13 mouse cellular contexts compared by ENCODE assay signal in the genomic region with DNA sequence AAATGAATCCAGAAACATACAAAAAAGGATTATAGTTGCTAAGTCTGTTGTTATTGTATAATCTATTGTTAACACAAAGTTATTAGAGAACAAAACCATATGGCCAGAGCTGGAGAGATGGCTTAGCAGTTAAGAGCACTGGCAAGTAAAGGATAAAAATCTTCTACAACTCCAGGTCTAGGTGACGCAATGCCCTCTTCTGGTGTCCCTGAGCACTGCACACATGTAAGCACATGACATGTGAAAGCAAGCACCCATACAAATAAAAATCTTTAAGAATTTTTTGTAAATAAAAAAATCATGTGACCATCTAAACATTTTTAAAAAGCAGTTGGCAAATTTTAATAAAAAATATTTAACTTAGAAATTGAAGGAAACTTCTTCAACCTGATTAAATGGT. TPM values are rescaled to one million over a fixed set of nuclear protein-coding genes. Genes with fewer than 3 reads are reported as not detected.
DNase-seq lines count a peak whose midpoint lies in the region; ATAC-seq and TF ChIP-seq lines count a peak whose summit lies in the region.
"Had no signal": no experiment of that assay in that cellular context is flagged by ENCODE, and none has a peak within 500 bp of the region (broad histone marks: within the 10 kb centered on the region; RNA-seq: fewer than 3 reads in every experiment).

No protein-coding gene starts in this region.

- whole genome bisulfite sequencing in intestine, postnatal 0 days = 93% methylated on average over 1 of the region's 1 CpGs
- 92% methylated on average over 1 of the region's 1 CpGs for WGBS in intestine, embryonic 16.5 days
- WGBS in midbrain, embryonic 16.5 days = 100% methylated on average over 1 of the region's 1 CpGs

- H3K4me2 ChIP-seq in intestine, postnatal 0 days (replicated peaks; ENCODE audit: low read depth) = no peak overlapping the region
- H3K4me2 ChIP-seq in intestine, embryonic 16.5 days (ENCODE audit: low read depth, low read length) = no peak overlapping the region
- H3K4me2 ChIP-seq in midbrain, embryonic 16.5 days (ENCODE audit: low read length) = no peak overlapping the region
- H3K4me2 ChIP-seq: embryonic facial prominence, embryonic 15.5 days; lung, embryonic 15.5 days; neural tube, embryonic 12.5 days had no signal

- no peaks in the 10 kb centered on the region for H3K36me3 ChIP-seq in intestine, postnatal 0 days (ENCODE audit: control insufficient read depth, insufficient read depth)
- no peaks in the 10 kb centered on the region for H3K36me3 ChIP-seq in intestine, embryonic 16.5 days (ENCODE audit: control insufficient read depth, insufficient read depth, low read length)
- H3K36me3 ChIP-seq in midbrain, embryonic 16.5 days (ENCODE audit: control insufficient read depth, insufficient read depth, low read length) = no peaks in the 10 kb centered on the region
- H3K36me3 ChIP-seq: embryonic facial prominence, embryonic 15.5 days; lung, embryonic 15.5 days; neural tube, embryonic 12.5 days had no signal

- no peak overlapping the region for H3K4me3 ChIP-seq in intestine, postnatal 0 days (ENCODE audit: low read depth, low read length)
- H3K4me3 ChIP-seq in intestine, embryonic 16.5 days (ENCODE audit: low read length) = no peak overlapping the region
- H3K4me3 ChIP-seq in midbrain, embryonic 16.5 days (ENCODE audit: low read depth, low read length) = no peak overlapping the region
- H3K4me3 ChIP-seq: embryonic facial prominence, embryonic 15.5 days; lung, embryonic 15.5 days; neural tube, embryonic 12.5 days had no signal

- peak; percentile 50 for TF ChIP-seq CTCF in intestine, postnatal 0 days (IDR thresholded peaks at IDR 0.05; ENCODE audit: low read depth)

- DNase-seq in 416B (ENCODE audit: low read depth) (peak; percentile 46), ES-CJ7 (ENCODE audit: low read depth, low spot score) (peak; percentile 51)
- peak; percentile 27 for DNase-seq in lung, postnatal 10 days
- no peak for DNase-seq in yolk sac, embryonic 10.5 days (ENCODE audit: low spot score)
- no peak for DNase-seq in left cerebral cortex, adult 9 months (ENCODE audit: low spot score in 2 of 2)
- DNase-seq: cerebellum, adult 11-12 months; layer of hippocampus, postnatal 36 days had no signal

- H3K9me3 ChIP-seq in intestine, postnatal 0 days (ENCODE audit: control insufficient read depth) = no peaks in the 10 kb centered on the region
- H3K9me3 ChIP-seq in intestine, embryonic 16.5 days (ENCODE audit: control insufficient read depth, low read length) = no peaks in the 10 kb centered on the region
- H3K9me3 ChIP-seq in midbrain, embryonic 16.5 days (replicated peaks; ENCODE audit: control insufficient read depth, low read length, poor library complexity, severe bottlenecking) = no peaks in the 10 kb centered on the region; the same call in 1 of the 2 replicates
- H3K9me3 ChIP-seq: embryonic facial prominence, embryonic 15.5 days; lung, embryonic 15.5 days; neural tube, embryonic 12.5 days had no signal

- no peak overlapping the region for H3K27ac ChIP-seq in intestine, postnatal 0 days (ENCODE audit: low read depth, low read length)
- H3K27ac ChIP-seq in intestine, embryonic 16.5 days (ENCODE audit: low read length) = no peak overlapping the region
- no peak overlapping the region for H3K27ac ChIP-seq in midbrain, embryonic 16.5 days (ENCODE audit: low read length)
- H3K27ac ChIP-seq: embryonic facial prominence, embryonic 15.5 days; lung, embryonic 15.5 days; neural tube, embryonic 12.5 days had no signal

- H3K27me3 ChIP-seq in intestine, postnatal 0 days (replicated peaks; ENCODE audit: control insufficient read depth, insufficient read depth, low read length) = no peaks in the 10 kb centered on the region
- no peaks in the 10 kb centered on the region for H3K27me3 ChIP-seq in intestine, embryonic 16.5 days (replicated peaks; ENCODE audit: control insufficient read depth, insufficient read depth, low read length)
- H3K27me3 ChIP-seq in midbrain, embryonic 16.5 days (ENCODE audit: control insufficient read depth, insufficient read depth, low read depth, low read length) = no peaks in the 10 kb centered on the region
- H3K27me3 ChIP-seq: embryonic facial prominence, embryonic 15.5 days; lung, embryonic 15.5 days; neural tube, embryonic 12.5 days had no signal

- H3K9ac ChIP-seq in intestine, postnatal 0 days (ENCODE audit: low read depth, low read length) = no peak overlapping the region
- H3K9ac ChIP-seq in intestine, embryonic 16.5 days (ENCODE audit: low read depth, low read length) = no peak overlapping the region
- H3K9ac ChIP-seq in midbrain, embryonic 16.5 days (ENCODE audit: low read depth, low read length) = no peak overlapping the region
- H3K9ac ChIP-seq: embryonic facial prominence, embryonic 15.5 days; lung, embryonic 15.5 days; neural tube, embryonic 12.5 days had no signal

- H3K4me1 ChIP-seq in intestine, postnatal 0 days (replicated peaks; ENCODE audit: control insufficient read depth, insufficient read depth, low read length) = no peaks in the 10 kb centered on the region
- H3K4me1 ChIP-seq in intestine, embryonic 16.5 days (ENCODE audit: control insufficient read depth, insufficient read depth, low read length) = no peaks in the 10 kb centered on the region
- H3K4me1 ChIP-seq in midbrain, embryonic 16.5 days (ENCODE audit: control insufficient read depth, insufficient read depth, low read length) = no peaks in the 10 kb centered on the region
- H3K4me1 ChIP-seq: embryonic facial prominence, embryonic 15.5 days; lung, embryonic 15.5 days; neural tube, embryonic 12.5 days had no signal

- no peak for ATAC-seq in intestine, postnatal 0 days
- no peak for ATAC-seq in intestine, embryonic 16.5 days
- no peak for ATAC-seq in midbrain, embryonic 16.5 days

RNA-seq across cellular contexts. Expression of gene Kansl1, which starts 17.4 kb away (rescaled TPM):
- polyA plus RNA-seq in intestine, postnatal 0 days (2015; fragmentation: Nextera tagmentation; extraction: Ambion mirVana) = 8.1 and 9.0 TPM in 2 replicates
- 13.7 and 14.4 TPM in 2 replicates for polyA plus RNA-seq in intestine, embryonic 16.5 days (2015; fragmentation: Nextera tagmentation; extraction: Ambion mirVana)
- 27.9 and 28.2 TPM in 2 replicates for polyA plus RNA-seq in midbrain, embryonic 16.5 days (2015; fragmentation: Nextera tagmentation; extraction: Ambion mirVana)

Comparison
In these comparisons a context has a peak if more than half of its experiments do, and no peak if none do; other contexts are left out.
1. DNase-seq: peak in 416B (single experiment), ES-CJ7 (single experiment) and lung, postnatal 10 days (single experiment); none in yolk sac, embryonic 10.5 days (single experiment) and left cerebral cortex, adult 9 months (0 of 2).